Mouse (Mus musculus) MEL (cell line): Measurements from ENCODE around the gene Myl12a.

ENCODE experiments used
- BHLHE40 ChIP-seq: IDR thresholded peaks from 2 replicates; pipeline ENCODE4 v1.6.1; 2012; ENCODE audit warnings: low read depth, mild to moderate bottlenecking, inconsistent platforms, low read length, improper control_type of control experiment, borderline replicate concordance
- CTCF ChIP-seq, 3 experiments: IDR thresholded peaks in 2 of 3; conservative IDR thresholded peaks in 1 of 3; 2 replicates each; pipeline ENCODE4 v1.5.1; 2011 to 2012; ENCODE audit warnings: low read length in 3 of 3, low read depth in 2 of 3, mild to moderate bottlenecking in 2 of 3, improper control_type of control experiment in 1 of 3, inconsistent platforms in 1 of 3, mixed read lengths in 1 of 3, moderate library complexity in 1 of 3; ENCODE audit not compliant: control insufficient read depth in 1 of 3, insufficient read depth in 1 of 3, poor library complexity in 1 of 3, severe bottlenecking in 1 of 3
- EP300 ChIP-seq, 2 experiments: IDR thresholded peaks; 2 replicates each; pipeline ENCODE4 v1.6.1; 2011; ENCODE audit warnings: improper control_type of control experiment in 2 of 2, low read length in 2 of 2, low read depth in 1 of 2, mild to moderate bottlenecking in 1 of 2
- MAZ ChIP-seq: IDR thresholded peaks from 2 replicates; pipeline ENCODE4 v1.6.1; 2012; ENCODE audit warnings: low read depth, mild to moderate bottlenecking, inconsistent platforms, low read length, improper control_type of control experiment
- MYC ChIP-seq: IDR thresholded peaks from 2 replicates; pipeline ENCODE4 v1.6.1; 2011; ENCODE audit warnings: low read depth, mild to moderate bottlenecking, low read length, improper control_type of control experiment, moderate library complexity
- NRF1 ChIP-seq: IDR thresholded peaks from 2 replicates; pipeline ENCODE4 v1.6.1; 2014; ENCODE audit warnings: low read depth, mild to moderate bottlenecking, inconsistent platforms, low read length, improper control_type of control experiment, moderate library complexity; ENCODE audit not compliant: poor library complexity, insufficient read depth, severe bottlenecking
- POLR2A ChIP-seq, 2 experiments: IDR thresholded peaks; 2 replicates each; pipeline ENCODE4 v1.6.1; 2011 to 2012; ENCODE audit warnings: low read length in 2 of 2, mild to moderate bottlenecking in 2 of 2, control low read depth in 1 of 2, improper control_type of control experiment in 1 of 2, low read depth in 1 of 2, moderate library complexity in 1 of 2; ENCODE audit not compliant: control insufficient read depth in 1 of 2, insufficient read depth in 1 of 2, poor library complexity in 1 of 2
- POLR2AphosphoS5 ChIP-seq: IDR thresholded peaks from 2 replicates; pipeline ENCODE4 v1.6.1; 2012; ENCODE audit warnings: low read depth, borderline replicate concordance, mild to moderate bottlenecking, inconsistent platforms, low read length, moderate library complexity, mixed read lengths
- RAD21 ChIP-seq: IDR thresholded peaks from 2 replicates; pipeline ENCODE4 v1.6.1; 2011; ENCODE audit warnings: mild to moderate bottlenecking, low read depth, low read length, improper control_type of control experiment
- TCF12 ChIP-seq: IDR thresholded peaks from 2 replicates; pipeline ENCODE4 v1.6.1; 2014; ENCODE audit warnings: low read depth, mild to moderate bottlenecking, inconsistent platforms, low read length, improper control_type of control experiment, moderate library complexity
- UBTF ChIP-seq: IDR thresholded peaks from 2 replicates; pipeline ENCODE4 v1.6.1; 2012; ENCODE audit warnings: low read depth, mild to moderate bottlenecking, inconsistent platforms, low read length, improper control_type of control experiment, moderate library complexity, borderline replicate concordance; ENCODE audit not compliant: insufficient read depth
- USF1 ChIP-seq: IDR thresholded peaks from 2 replicates; pipeline ENCODE4 v1.6.1; 2014; ENCODE audit warnings: low read depth, mild to moderate bottlenecking, inconsistent platforms, low read length, improper control_type of control experiment, moderate library complexity
- ZC3H11A ChIP-seq: IDR thresholded peaks from 2 replicates; pipeline ENCODE4 v1.6.1; 2012; ENCODE audit warnings: low read depth, mild to moderate bottlenecking, inconsistent platforms, low read length, improper control_type of control experiment
- ZKSCAN1 ChIP-seq: IDR thresholded peaks from 2 replicates; pipeline ENCODE4 v1.6.1; 2012; ENCODE audit warnings: low read depth, mild to moderate bottlenecking, inconsistent platforms, low read length, improper control_type of control experiment, moderate library complexity

DNA sequence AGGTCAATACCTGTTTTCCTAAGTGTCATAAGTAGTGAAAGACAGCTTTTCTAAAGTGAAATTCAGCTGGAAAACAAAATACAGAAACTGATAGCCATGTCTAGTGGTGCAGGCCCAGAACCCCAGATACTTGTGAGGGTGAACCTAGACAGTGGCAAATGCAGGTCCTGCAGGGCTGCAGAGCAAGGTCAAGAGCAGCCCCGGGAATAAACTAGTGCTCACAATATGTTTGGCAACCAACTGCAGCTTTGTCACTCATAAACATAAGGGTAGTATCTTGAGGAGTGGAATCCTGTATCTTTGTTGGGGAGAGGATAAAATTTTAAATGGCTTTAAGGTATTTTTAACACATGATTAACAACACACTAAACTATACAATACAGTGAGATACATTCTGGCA is 7.1 kb upstream of the Myl12a start:
- TF ChIP-seq CTCF (IDR thresholded peaks at IDR 0.05 in 2 of 3, conservative IDR thresholded peaks at IDR 0.05 in 1 of 3; ENCODE audit: control insufficient read depth in 1 of 3, insufficient read depth in 1 of 3, low read depth in 2 of 3, low read length in 3 of 3, poor library complexity in 1 of 3, severe bottlenecking in 1 of 3) (no peak), POLR2AphosphoS5 (no peak), MAZ (no peak), MYC (no peak), USF1 (no peak), EP300 (IDR thresholded peaks at IDR 0.05; ENCODE audit: low read depth in 1 of 2, low read length in 2 of 2) (no peak), ZC3H11A (no peak), NRF1 (no peak), POLR2A (IDR thresholded peaks at IDR 0.05; ENCODE audit: control insufficient read depth in 1 of 2, insufficient read depth in 1 of 2, low read depth in 1 of 2, low read length in 2 of 2, poor library complexity in 1 of 2) (no peak), UBTF (no peak), ZKSCAN1 (no peak), RAD21 (no peak), BHLHE40 (no peak), TCF12 (no peak)
